Mouse (Mus musculus): ENCODE data around the gene Fndc7. TPM values are rescaled to one million over a fixed set of nuclear protein-coding genes. Genes with fewer than 3 reads are reported as not detected.

The Fndc7 gene
- polyA plus RNA-seq, 1 experiment: 3.1 TPM

Other genes starting within 250 kb of the Fndc7 start
- gene Clcc1, start 236.1 kb downstream of the Fndc7 start, polyA plus RNA-seq (2012; rRNA removed): 34.5 and 47.1 TPM in 2 replicates
- gene Gpsm2, start 167.7 kb downstream of the Fndc7 start, polyA plus RNA-seq (2012; rRNA removed): 2.7 and 2.8 TPM in 2 replicates
- gene Aknad1, start 150.3 kb downstream of the Fndc7 start, polyA plus RNA-seq (2012; rRNA removed): 0.04 and 0.05 TPM in 2 replicates
- gene Stxbp3, start 49.5 kb downstream of the Fndc7 start, polyA plus RNA-seq (2012; rRNA removed): 14.2 and 17.3 TPM in 2 replicates
- gene Prpf38b, start 21.7 kb upstream of the Fndc7 start, polyA plus RNA-seq (2012; rRNA removed): 40.6 and 49.2 TPM in 2 replicates
- gene Henmt1, start 49.9 kb upstream of the Fndc7 start, polyA plus RNA-seq (2012; rRNA removed): 0.49 and 0.65 TPM in 2 replicates
- 0.74 and 0.99 TPM in 2 replicates for gene Gm9857, start 50.4 kb upstream of the Fndc7 start, polyA plus RNA-seq (2012; rRNA removed)
- 13.6 and 16.8 TPM in 2 replicates for gene Fam102b, start 137.6 kb upstream of the Fndc7 start, polyA plus RNA-seq (2012; rRNA removed)
- gene Slc25a54, start 190.5 kb upstream of the Fndc7 start, polyA plus RNA-seq (2012; rRNA removed): not detected in 2 replicates
- 4.0 and 5.4 TPM in 2 replicates for gene Slc25a24, start 233.1 kb upstream of the Fndc7 start, polyA plus RNA-seq (2012; rRNA removed)